Mouse (Mus musculus) E14TG2a.4 (cell line): ENCODE measurements around the gene Rin3.

Experiments used
- CTCF ChIP-seq: conservative IDR thresholded peaks from 2 replicates; pipeline ENCODE4 v1.5.1; 2014; ENCODE audit warnings: low read length
- NANOG ChIP-seq: IDR thresholded peaks from 2 replicates; pipeline ENCODE4 v1.6.1; 2014; ENCODE audit warnings: borderline replicate concordance, low read length, mixed read lengths

DNA sequence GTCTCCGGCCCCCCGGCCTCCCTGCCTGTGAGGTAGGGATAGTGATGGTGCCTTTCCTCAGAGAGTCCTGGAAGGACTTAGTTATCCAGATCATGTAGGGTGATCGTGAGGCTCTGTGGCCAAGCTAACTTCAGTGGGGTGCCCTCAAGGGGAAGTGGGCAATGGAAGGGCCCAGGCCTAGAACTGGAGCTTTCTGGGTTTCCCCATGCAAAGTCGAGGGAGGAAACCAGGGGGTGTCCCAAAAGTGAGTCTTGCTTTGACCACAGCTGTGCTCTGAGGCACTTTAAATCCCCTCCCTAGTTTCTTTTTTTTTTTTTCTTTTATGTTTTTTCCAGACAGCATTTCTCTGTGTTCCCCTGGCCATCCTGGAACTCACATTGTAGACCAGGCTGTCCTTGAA, 47.3 kb downstream of the Rin3 start:
- TF ChIP-seq CTCF (no peak), NANOG (no peak)
